Mouse (Mus musculus) megakaryocyte, embryonic 14.5 days (primary cell): Measurements from ENCODE around the gene B020011L13Rik. TPM values are rescaled to one million over a fixed set of nuclear protein-coding genes. Genes with fewer than 3 reads are reported as not detected.
"Not testable (repeated sequence)": the region's sequence is repeated elsewhere in the genome, so short reads cannot be mapped to it uniquely, and the experiment has no call there.

ENCODE experiments used
- H3K27me3 ChIP-seq: replicated peaks from 2 replicates; pipeline ENCODE3; 2012; ENCODE audit warnings: inconsistent platforms
- H3K36me3 ChIP-seq: replicated peaks from 2 replicates; pipeline ENCODE3; 2012; ENCODE audit warnings: low read length, inconsistent platforms, mixed read lengths
- H3K4me1 ChIP-seq: 2 replicates; pipeline ENCODE4 v1.6.1; 2012; ENCODE audit warnings: inconsistent platforms
- H3K4me3 ChIP-seq: replicated peaks from 2 replicates; pipeline ENCODE3; 2012; ENCODE audit warnings: moderate library complexity, mild to moderate bottlenecking, inconsistent platforms
- H3K9me3 ChIP-seq: 2 replicates; pipeline ENCODE4 v1.6.1; 2012; ENCODE audit warnings: inconsistent platforms
- polyA plus RNA-seq: library from polyadenylated mRNA; stranded (reverse); fragments of >175 nt; gene quantifications from 2 replicates; pipeline ENCODE4 v1.2.3, GENCODE M21; 2012; ENCODE audit warnings: low replicate concordance; ENCODE audit not compliant: insufficient read depth

The B020011L13Rik gene
- not detected in 2 replicates for polyA plus RNA-seq

GRCm38 (mm10) chr1:117780833-117781232 lies at the start of gene B020011L13Rik:
Gene B020011L13Rik, plus strand, starts transcription at chr1:117781133.
- not testable (repeated sequence) for H3K36me3 ChIP-seq, H3K27me3 ChIP-seq, H3K4me1 ChIP-seq, H3K9me3 ChIP-seq, H3K4me3 ChIP-seq

GRCm38 (mm10) chr1:117816271-117816670 lies 35.3 kb downstream of the B020011L13Rik start:
- H3K4me3 ChIP-seq: not testable (repeated sequence)

GRCm38 (mm10) chr1:117829781-117830180 lies 48.8 kb downstream of the B020011L13Rik start, which contains the start of gene Gm28360:
Gene Gm28360, plus strand, starts transcription at chr1:117830081.
- H3K4me3 ChIP-seq, H3K36me3 ChIP-seq, H3K9me3 ChIP-seq, H3K27me3 ChIP-seq, H3K4me1 ChIP-seq: not testable (repeated sequence)

More at GRCm38 (mm10) chr1:117816271-117816670, 35.3 kb downstream of the B020011L13Rik start:
- not testable (repeated sequence) for H3K9me3 ChIP-seq, H3K4me1 ChIP-seq, H3K27me3 ChIP-seq, H3K36me3 ChIP-seq

- H3K27me3 ChIP-seq, H3K4me3 ChIP-seq, H3K36me3 ChIP-seq, H3K4me1 ChIP-seq: not testable (repeated sequence)
- peaks cover 16% of the 10 kb centered on the region for H3K9me3 ChIP-seq
These were observed 70.8 kb downstream of the B020011L13Rik start for GRCm38 (mm10) chr1:117851718-117852117.

Other genes with a start within 250 kb of the B020011L13Rik start
- gene Gm28363, start 84.0 kb upstream of the B020011L13Rik start, polyA plus RNA-seq: not detected in 2 replicates
- not detected in 2 replicates for gene Gm28360, start 48.9 kb downstream of the B020011L13Rik start, polyA plus RNA-seq
- not detected in 2 replicates for gene Gm28168, start 146.9 kb downstream of the B020011L13Rik start, polyA plus RNA-seq
- gene Gm7145, start 184.8 kb downstream of the B020011L13Rik start, polyA plus RNA-seq: not detected in 2 replicates